In the genomic region with DNA sequence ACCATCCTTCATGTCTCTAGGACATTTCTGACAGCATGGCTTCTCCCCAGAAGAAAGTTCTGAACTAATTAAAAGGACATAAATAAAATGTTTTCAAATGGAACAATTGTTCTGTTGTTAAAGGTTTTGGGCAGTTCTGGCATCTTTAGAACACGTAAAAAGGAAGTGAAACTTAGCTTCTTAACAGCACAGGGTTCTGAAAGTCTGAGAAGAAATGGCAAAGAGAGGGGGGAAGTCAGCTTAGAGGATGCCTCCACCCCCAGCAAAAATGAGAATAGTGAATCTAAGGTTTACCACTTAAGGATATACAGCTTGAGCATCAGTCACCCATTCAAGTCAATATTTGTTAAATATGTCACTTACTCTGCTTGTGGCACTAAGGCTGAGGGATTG, we compare ENCODE assay signal across 17 mouse cellular contexts. TPM values are rescaled to one million over a fixed set of nuclear protein-coding genes. Genes with fewer than 3 reads are reported as not detected.
DNase-seq lines count a peak whose midpoint lies in the region; ATAC-seq and TF ChIP-seq lines count a peak whose summit lies in the region.
"Had no signal": no experiment of that assay in that cellular context is flagged by ENCODE, and none has a peak within 500 bp of the region (broad histone marks: within the 10 kb centered on the region; RNA-seq: fewer than 3 reads in every experiment).

No protein-coding gene starts in this region.

- H3K27ac ChIP-seq in spleen, adult 2 months (ENCODE audit: insufficient read depth, low read length), result peak overlapping the region; percentile 93
- H3K27ac ChIP-seq in intestine, postnatal 0 days (ENCODE audit: low read depth, low read length), result no peak overlapping the region
- H3K27ac ChIP-seq: embryonic facial prominence, embryonic 12.5 days; forebrain, embryonic 15.5 days; hindbrain, embryonic 15.5 days had no signal

- TF ChIP-seq CTCF in spleen, adult 2 months (IDR thresholded peaks at IDR 0.05; ENCODE audit: extremely low read depth, insufficient read depth, insufficient read length, insufficient replicate concordance), result no peak
- TF ChIP-seq CTCF in intestine, postnatal 0 days (IDR thresholded peaks at IDR 0.05; ENCODE audit: low read depth), result no peak

- WGBS in spleen, adult 2 months, result 4% methylated on average over 1 of the region's 1 CpGs
- 61% methylated on average over 1 of the region's 1 CpGs for WGBS in intestine, postnatal 0 days

- H3K4me1 ChIP-seq in spleen, adult 2 months (ENCODE audit: control insufficient read depth, insufficient read depth, insufficient read length), result peaks cover 3% of the 10 kb centered on the region; the same call in 1 of the 2 replicates
- H3K4me1 ChIP-seq in intestine, postnatal 0 days (replicated peaks; ENCODE audit: control insufficient read depth, insufficient read depth, low read length), result no peaks in the 10 kb centered on the region
- H3K4me1 ChIP-seq: embryonic facial prominence, embryonic 12.5 days; forebrain, embryonic 15.5 days; heart, embryonic 12.5 days; hindbrain, embryonic 15.5 days had no signal

- no peak for TF ChIP-seq POLR2A in spleen, adult 2 months (IDR thresholded peaks at IDR 0.05; ENCODE audit: low read depth, low read length)

- peak in 1 of 2 experiments; percentile 43 for DNase-seq in spleen, adult 2 months (ENCODE audit: low read depth in 1 of 2, low spot score in 2 of 2)
- no peak for DNase-seq in spleen, postnatal 4 days (ENCODE audit: low spot score in 2 of 2)
- no peak for DNase-seq in cerebellum, adult 18-20 months
- DNase-seq in right cerebral cortex, adult 2 months (ENCODE audit: low spot score in 2 of 2), result no peak
- DNase-seq: adrenal gland, adult 8-10 months; adrenal gland, postnatal 36 days; cerebellum, adult 8-10 months; gastrocnemius, postnatal 10 days; heart, postnatal 36 days had no signal

- no peaks in the 10 kb centered on the region for H3K27me3 ChIP-seq in spleen, adult 2 months (ENCODE audit: control insufficient read depth, insufficient read depth, low read length)
- no peaks in the 10 kb centered on the region for H3K27me3 ChIP-seq in intestine, postnatal 0 days (replicated peaks; ENCODE audit: control insufficient read depth, insufficient read depth, low read length)
- H3K27me3 ChIP-seq: forebrain, embryonic 15.5 days; heart, embryonic 12.5 days; hindbrain, embryonic 15.5 days had no signal

- no peak overlapping the region for H3K9ac ChIP-seq in intestine, postnatal 0 days (ENCODE audit: low read depth, low read length)
- H3K9ac ChIP-seq: embryonic facial prominence, embryonic 12.5 days; forebrain, embryonic 15.5 days; heart, embryonic 12.5 days; hindbrain, embryonic 15.5 days had no signal

- H3K4me3 ChIP-seq in spleen, adult 2 months (ENCODE audit: extremely low read depth, insufficient read depth, insufficient read length), result no peak overlapping the region
- no peak overlapping the region for H3K4me3 ChIP-seq in intestine, postnatal 0 days (ENCODE audit: low read depth, low read length)
- H3K4me3 ChIP-seq: embryonic facial prominence, embryonic 12.5 days; forebrain, embryonic 15.5 days; heart, embryonic 12.5 days; hindbrain, embryonic 15.5 days had no signal

- ATAC-seq in common myeloid progenitor, adult 5-6 weeks (replicated peaks; ENCODE audit: low read depth, poor library complexity, severe bottlenecking), result peak; percentile 49
- ATAC-seq in megakaryocyte progenitor cell, adult 5-6 weeks (replicated peaks; ENCODE audit: poor library complexity), result peak; percentile 51
- ATAC-seq in intestine, postnatal 0 days, result no peak
- ATAC-seq: forebrain, embryonic 15.5 days had no signal

- H3K9me3 ChIP-seq in intestine, postnatal 0 days (ENCODE audit: control insufficient read depth), result no peaks in the 10 kb centered on the region
- H3K9me3 ChIP-seq: embryonic facial prominence, embryonic 12.5 days; forebrain, embryonic 15.5 days; G1E; heart, embryonic 12.5 days; hindbrain, embryonic 15.5 days had no signal

- no peaks in the 10 kb centered on the region for H3K36me3 ChIP-seq in spleen, adult 2 months (ENCODE audit: control insufficient read depth, insufficient read depth, low read length)
- H3K36me3 ChIP-seq in intestine, postnatal 0 days (ENCODE audit: control insufficient read depth, insufficient read depth), result no peaks in the 10 kb centered on the region
- H3K36me3 ChIP-seq: embryonic facial prominence, embryonic 12.5 days; forebrain, embryonic 15.5 days; G1E; heart, embryonic 12.5 days; hindbrain, embryonic 15.5 days had no signal

- H3K4me2 ChIP-seq in intestine, postnatal 0 days (replicated peaks; ENCODE audit: low read depth), result no peak overlapping the region
- H3K4me2 ChIP-seq: embryonic facial prominence, embryonic 12.5 days; forebrain, embryonic 15.5 days; heart, embryonic 12.5 days; hindbrain, embryonic 15.5 days had no signal

RNA-seq across cellular contexts. Expression of a gene that starts 40.9 kb away (rescaled TPM):
- polyA plus RNA-seq in spleen, adult 2 months (2012; rRNA removed), result 2.7 and 3.4 TPM in 2 replicates
- 37.2 and 66.5 TPM in 2 replicates for total RNA-seq in common myeloid progenitor, adult 5-6 weeks (2017)
- total RNA-seq in megakaryocyte progenitor cell, adult 5-6 weeks (2015), result 40.0 and 40.8 TPM in 2 replicates
- 36.8 and 42.8 TPM in 2 replicates for total RNA-seq in megakaryocyte progenitor cell, adult 5-6 weeks (2017)
- 17.8 and 18.7 TPM in 2 replicates for polyA plus RNA-seq in intestine, postnatal 0 days (2015; fragmentation: Nextera tagmentation; extraction: Ambion mirVana)

RNA-seq across cellular contexts. Expression of a gene that starts 40.9 kb away (rescaled TPM):
- polyA plus RNA-seq in spleen, adult 2 months (2012; rRNA removed), result 207 and 279 TPM in 2 replicates
- 356 and 358 TPM in 2 replicates for total RNA-seq in common myeloid progenitor, adult 5-6 weeks (2017)
- total RNA-seq in megakaryocyte progenitor cell, adult 5-6 weeks (2015), result 237 and 277 TPM in 2 replicates
- total RNA-seq in megakaryocyte progenitor cell, adult 5-6 weeks (2017), result 227 and 358 TPM in 2 replicates
- 126 and 142 TPM in 2 replicates for polyA plus RNA-seq in intestine, postnatal 0 days (2015; fragmentation: Nextera tagmentation; extraction: Ambion mirVana)
